Mouse (Mus musculus): Measurements from ENCODE around the gene Maea. TPM values are rescaled to one million over a fixed set of nuclear protein-coding genes. Genes with fewer than 3 reads are reported as not detected.

Maea gene
- polyA plus RNA-seq (2012; rRNA removed), result 125 and 130 TPM in 2 replicates

DNA sequence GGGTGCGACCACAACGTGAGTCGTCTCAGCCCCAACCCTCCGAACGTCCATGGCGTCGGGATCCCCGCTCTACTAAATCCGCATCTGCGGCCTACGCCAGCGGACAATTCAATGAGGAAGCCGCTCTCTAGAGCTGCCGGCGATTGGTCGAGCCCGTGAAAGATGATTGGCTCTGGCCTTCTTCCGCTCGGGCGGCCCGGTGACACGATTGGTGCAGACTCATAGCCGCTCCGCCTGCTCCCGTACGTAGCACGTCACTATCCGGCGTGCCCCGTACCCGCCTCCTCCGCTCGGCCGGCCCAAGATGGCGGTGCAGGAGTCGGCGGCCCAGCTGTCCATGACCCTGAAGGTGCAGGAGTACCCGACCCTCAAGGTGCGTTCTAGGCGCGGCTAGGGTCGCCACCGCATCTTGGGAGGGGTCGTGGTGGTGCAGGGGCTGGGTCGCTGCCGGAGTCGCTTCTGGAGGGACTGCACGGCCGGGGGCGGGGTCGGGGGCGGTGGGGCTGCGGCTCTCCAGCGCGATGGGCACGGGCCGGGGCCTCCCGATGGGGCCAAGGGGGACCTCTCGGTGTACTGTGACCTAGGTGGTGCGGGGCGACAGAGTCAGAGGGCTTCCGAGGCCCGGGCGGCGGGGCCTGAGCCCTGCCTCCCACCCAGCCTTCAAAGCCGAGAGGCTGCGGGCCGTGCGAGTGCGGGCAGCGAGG, at the start of gene Maea:
Gene Maea (plus strand): TSS at position 237 of the 704 bp plus-strand sequence.

DNA sequence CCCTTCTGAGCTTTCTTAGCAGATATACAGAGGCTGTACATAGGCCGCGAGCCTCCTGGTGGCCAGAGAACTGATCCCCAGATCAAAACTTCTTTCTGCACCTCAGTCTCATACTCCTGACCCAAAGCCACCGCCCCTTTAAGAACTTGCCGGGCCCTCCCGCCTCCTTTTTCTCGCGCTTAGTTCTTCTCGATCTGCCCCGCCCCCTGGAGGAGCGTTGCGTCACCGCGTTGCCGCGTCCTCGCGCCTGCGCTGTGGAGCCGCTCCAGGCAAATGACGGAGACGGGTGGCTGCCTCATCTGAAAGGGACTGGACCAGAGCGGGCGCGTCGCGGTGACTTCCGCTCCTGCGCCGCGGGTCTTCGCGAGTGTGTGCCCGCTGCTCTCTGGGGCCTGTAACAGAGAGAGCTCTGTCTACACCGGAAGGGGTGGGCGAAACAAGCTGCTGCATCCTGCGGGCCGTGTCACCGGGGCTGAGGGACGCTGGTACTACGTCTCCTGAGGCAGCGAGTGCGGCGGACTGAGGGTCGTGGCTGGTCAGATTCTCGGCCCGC, 43.1 kb downstream of the Maea start, which contains the start of gene Uvssa:
Gene Uvssa (plus strand): TSS at position 248 of the 553 bp plus-strand sequence.

Other genes with a start within 250 kb of the Maea start
- 50.2 and 57.7 TPM in 2 replicates for gene Slc5a1, start 231.3 kb upstream of the Maea start, polyA plus RNA-seq (2012; rRNA removed)
- gene Spon2, start 117.1 kb upstream of the Maea start, polyA plus RNA-seq (2012; rRNA removed), result 95.0 and 147 TPM in 2 replicates
- gene Ctbp1, start 60.5 kb upstream of the Maea start, polyA plus RNA-seq (2012; rRNA removed), result 452 and 468 TPM in 2 replicates
- 4.3 and 4.6 TPM in 2 replicates for gene Uvssa, start 43.0 kb downstream of the Maea start, polyA plus RNA-seq (2012; rRNA removed)
- gene Nkx1-1, start 98.5 kb downstream of the Maea start, polyA plus RNA-seq (2012; rRNA removed), result not detected in 2 replicates